Mouse (Mus musculus): ENCODE measurements around the gene Cacna1a. TPM values are rescaled to one million over a fixed set of nuclear protein-coding genes. Genes with fewer than 3 reads are reported as not detected.

Gene Cacna1a
- polyA plus RNA-seq, 1 experiment from 2014 or later = 6.6 TPM

GRCm38 (mm10) chr8:84594099-84594780, 206.0 kb downstream of the Cacna1a start:
- H3K9me3 ChIP-seq (replicated peaks; ENCODE audit: low read length) = no peaks in the 10 kb centered on the region
- ATAC-seq (replicated peaks; ENCODE audit: low FRiP score, low read depth) (no peak), DNase-seq (ENCODE audit: low spot score) (peak; percentile 77)
- no peak overlapping the region for H3K9ac ChIP-seq (ENCODE audit: low read depth, low read length)
- H3K4me3 ChIP-seq (replicated peaks; ENCODE audit: low read depth, low read length) = no peak overlapping the region
- TF ChIP-seq CTCF (IDR thresholded peaks at IDR 0.05; ENCODE audit: low read depth) = peak; percentile 89
- WGBS = 67% methylated on average over 9 of the region's 9 CpGs
- H3K27me3 ChIP-seq (ENCODE audit: insufficient read depth, low read length) = no peaks in the 10 kb centered on the region
- H3K4me2 ChIP-seq (ENCODE audit: low read length) = no peak overlapping the region
- H3K4me1 ChIP-seq (replicated peaks; ENCODE audit: insufficient read depth, low read length) = no peaks in the 10 kb centered on the region
- H3K27ac ChIP-seq = no peak overlapping the region
- no peaks in the 10 kb centered on the region for H3K36me3 ChIP-seq (ENCODE audit: insufficient read depth, low read length)

GRCm38 (mm10) chr8:84595648-84596047, 207.4 kb downstream of the Cacna1a start:
- Histone ChIP-seq H3K4me1 (replicated peaks; ENCODE audit: insufficient read depth, low read length) (no peaks in the 10 kb centered on the region), H3K9ac (ENCODE audit: low read depth, low read length) (no peak overlapping the region), H3K4me3 (replicated peaks; ENCODE audit: low read depth, low read length) (no peak overlapping the region), H3K9me3 (replicated peaks; ENCODE audit: low read length) (no peaks in the 10 kb centered on the region), H3K27me3 (ENCODE audit: insufficient read depth, low read length) (no peaks in the 10 kb centered on the region), H3K27ac (no peak overlapping the region), H3K4me2 (ENCODE audit: low read length) (no peak overlapping the region), H3K36me3 (ENCODE audit: insufficient read depth, low read length) (no peaks in the 10 kb centered on the region)
- 18% methylated on average over 9 of the region's 9 CpGs for WGBS
- ATAC-seq (replicated peaks; ENCODE audit: low FRiP score, low read depth) (no peak), DNase-seq (ENCODE audit: low spot score) (peak; percentile 79)
- TF ChIP-seq CTCF (IDR thresholded peaks at IDR 0.05; ENCODE audit: low read depth) = peak; percentile 70

- Histone ChIP-seq H3K9ac (ENCODE audit: low read depth, low read length) (no peak overlapping the region), H3K27me3 (ENCODE audit: insufficient read depth, low read length) (no peaks in the 10 kb centered on the region; the same call in 1 of the 2 replicates), H3K4me1 (replicated peaks; ENCODE audit: insufficient read depth, low read length) (no peaks in the 10 kb centered on the region), H3K4me2 (ENCODE audit: low read length) (no peak overlapping the region), H3K27ac (no peak overlapping the region), H3K36me3 (ENCODE audit: insufficient read depth, low read length) (no peaks in the 10 kb centered on the region), H3K4me3 (replicated peaks; ENCODE audit: low read depth, low read length) (no peak overlapping the region), H3K9me3 (replicated peaks; ENCODE audit: low read length) (no peaks in the 10 kb centered on the region)
- DNase-seq (ENCODE audit: low spot score) (no peak), ATAC-seq (replicated peaks; ENCODE audit: low FRiP score, low read depth) (no peak)
- 95% methylated on average over 1 of the region's 1 CpGs for WGBS
- TF ChIP-seq CTCF (IDR thresholded peaks at IDR 0.05; ENCODE audit: low read depth) = no peak
Measured at GRCm38 (mm10) chr8:84599401-84599800, 211.2 kb downstream of the Cacna1a start.

GRCm38 (mm10) chr8:84600311-84600907, 212.2 kb downstream of the Cacna1a start:
- TF ChIP-seq CTCF (IDR thresholded peaks at IDR 0.05; ENCODE audit: low read depth) = no peak
- DNase-seq (ENCODE audit: low spot score) = no peak
- peak overlapping the region; percentile 21 for H3K4me3 ChIP-seq (replicated peaks; ENCODE audit: low read depth, low read length)
- H3K4me1 ChIP-seq (replicated peaks; ENCODE audit: insufficient read depth, low read length) = no peaks in the 10 kb centered on the region
- no peak for ATAC-seq (replicated peaks; ENCODE audit: low FRiP score, low read depth)
- H3K27ac ChIP-seq = no peak overlapping the region
- H3K27me3 ChIP-seq (ENCODE audit: insufficient read depth, low read length) = no peaks in the 10 kb centered on the region; the same call in 1 of the 2 replicates
- H3K9ac ChIP-seq (ENCODE audit: low read depth, low read length) = no peak overlapping the region
- H3K36me3 ChIP-seq (ENCODE audit: insufficient read depth, low read length) = no peaks in the 10 kb centered on the region
- 9% methylated on average over 26 of the region's 26 CpGs for WGBS
- peak overlapping the region; percentile 52 for H3K4me2 ChIP-seq (ENCODE audit: low read length)
- H3K9me3 ChIP-seq (replicated peaks; ENCODE audit: low read length) = no peaks in the 10 kb centered on the region

- WGBS = 5% methylated on average over 19 of the region's 19 CpGs
- H3K27ac ChIP-seq = no peak overlapping the region
- H3K9me3 ChIP-seq (replicated peaks; ENCODE audit: low read length) = no peaks in the 10 kb centered on the region
- no peaks in the 10 kb centered on the region; the same call in 1 of the 2 replicates for H3K27me3 ChIP-seq (ENCODE audit: insufficient read depth, low read length)
- no peaks in the 10 kb centered on the region for H3K36me3 ChIP-seq (ENCODE audit: insufficient read depth, low read length)
- 0 out of 2 replicates have a peak, but pooled peaks have one; percentile 41 for ATAC-seq (replicated peaks; ENCODE audit: low FRiP score, low read depth)
- H3K4me1 ChIP-seq (replicated peaks; ENCODE audit: insufficient read depth, low read length) = no peaks in the 10 kb centered on the region
- H3K9ac ChIP-seq (ENCODE audit: low read depth, low read length) = 0 out of 2 replicates have a peak overlapping the region, but pooled peaks have one; percentile 10
- H3K4me3 ChIP-seq (replicated peaks; ENCODE audit: low read depth, low read length) = peak overlapping the region; percentile 21
- no peak for DNase-seq (ENCODE audit: low spot score)
- H3K4me2 ChIP-seq (ENCODE audit: low read length) = peak overlapping the region; percentile 52
- no peak for TF ChIP-seq CTCF (IDR thresholded peaks at IDR 0.05; ENCODE audit: low read depth)
Measured at GRCm38 (mm10) chr8:84601221-84601751, 213.0 kb downstream of the Cacna1a start.

- Histone ChIP-seq H3K4me1 (replicated peaks; ENCODE audit: insufficient read depth, low read length) (no peaks in the 10 kb centered on the region), H3K36me3 (ENCODE audit: insufficient read depth, low read length) (no peaks in the 10 kb centered on the region), H3K9me3 (replicated peaks; ENCODE audit: low read length) (no peaks in the 10 kb centered on the region), H3K27me3 (ENCODE audit: insufficient read depth, low read length) (no peaks in the 10 kb centered on the region), H3K27ac (no peak overlapping the region), H3K9ac (ENCODE audit: low read depth, low read length) (no peak overlapping the region), H3K4me3 (replicated peaks; ENCODE audit: low read depth, low read length) (no peak overlapping the region), H3K4me2 (ENCODE audit: low read length) (no peak overlapping the region)
- 41% methylated on average over 16 of the region's 16 CpGs for WGBS
- peak; percentile 66 for TF ChIP-seq CTCF (IDR thresholded peaks at IDR 0.05; ENCODE audit: low read depth)
- no peak for ATAC-seq (replicated peaks; ENCODE audit: low FRiP score, low read depth)
- peak; percentile 61 for DNase-seq (ENCODE audit: low spot score)
Measured at GRCm38 (mm10) chr8:84614512-84615223, 226.4 kb downstream of the Cacna1a start.
